Mouse (Mus musculus) ES-Bruce4 (cell line): ENCODE measurements around the gene Slc1a2.

Experiments
- CTCF ChIP-seq: IDR thresholded peaks from one replicate; pipeline ENCODE4 v1.8.1; 2011; ENCODE audit warnings: low read depth, low read length
- POLR2A ChIP-seq: IDR thresholded peaks from one replicate; pipeline ENCODE4 v1.8.1; 2011; ENCODE audit warnings: low read length; ENCODE audit not compliant: insufficient read depth

GRCm38 (mm10) chr2:102648845-102649500 is 9.5 kb upstream of the Slc1a2 start:
- TF ChIP-seq POLR2A (no peak), CTCF (no peak)
